Comparison of ENCODE assay signal across 26 mouse cellular contexts in genomic region chr12:101972230-101972629, GRCm38 (mm10). TPM values are rescaled to one million over a fixed set of nuclear protein-coding genes. Genes with fewer than 3 reads are reported as not detected.
DNase-seq lines count a peak whose midpoint lies in the region; ATAC-seq and TF ChIP-seq lines count a peak whose summit lies in the region.
"Had no signal": no experiment of that assay in that cellular context is flagged by ENCODE, and none has a peak within 500 bp of the region (broad histone marks: within the 10 kb centered on the region; RNA-seq: fewer than 3 reads in every experiment).

No protein-coding gene starts in this region.

- in situ Hi-C loops in ES-E14 (cut with MboI; ENCODE audit: low sequenced_read_pairs in 2 of 2, unreplicated experiment in 2 of 2), result no loop called here

- H3K9me3 ChIP-seq in megakaryocyte, embryonic 14.5 days, result no peaks in the 10 kb centered on the region
- H3K9me3 ChIP-seq in ES-E14 (ENCODE audit: control insufficient read depth, insufficient read depth, low read depth, low read length), result no peaks in the 10 kb centered on the region
- H3K9me3 ChIP-seq: embryonic facial prominence, embryonic 10.5 days; embryonic facial prominence, embryonic 13.5 days; forebrain, embryonic 12.5 days; forebrain, embryonic 15.5 days; G1E; hindbrain, embryonic 12.5 days; hindbrain, embryonic 15.5 days had no signal

- ATAC-seq in megakaryocyte, adult 5-6 weeks (ENCODE audit: poor library complexity, severe bottlenecking), result no peak
- ATAC-seq: CD4-positive, CD25-positive, alpha-beta regulatory T cell, adult 4 months; forebrain, embryonic 15.5 days had no signal

- peak overlapping the region; percentile 82 for H3K4me3 ChIP-seq in megakaryocyte, embryonic 14.5 days (replicated peaks)
- no peak overlapping the region for H3K4me3 ChIP-seq in ES-E14 (ENCODE audit: insufficient read depth in 1 of 2, low read depth in 1 of 2, low read length in 2 of 2, poor library complexity in 1 of 2, severe bottlenecking in 1 of 2)
- H3K4me3 ChIP-seq in left cerebral cortex, adult 2 months, result no peak overlapping the region
- H3K4me3 ChIP-seq: embryonic facial prominence, embryonic 10.5 days; embryonic facial prominence, embryonic 13.5 days; erythroblast, embryonic 14.5 days; forebrain, embryonic 12.5 days; forebrain, embryonic 15.5 days; heart, adult 2 months; hindbrain, embryonic 12.5 days; hindbrain, embryonic 15.5 days had no signal

- intact Hi-C loops in left cerebral cortex, adult 2 months (cut with DNase I), result no loop called here

- no peaks in the 10 kb centered on the region for H3K27me3 ChIP-seq in megakaryocyte, embryonic 14.5 days (replicated peaks)
- H3K27me3 ChIP-seq: embryonic facial prominence, embryonic 13.5 days; forebrain, embryonic 12.5 days; forebrain, embryonic 15.5 days; hindbrain, embryonic 12.5 days; hindbrain, embryonic 15.5 days had no signal

- 0 out of 2 replicates have a peak overlapping the region, but pooled peaks have one; percentile 26 for H3K9ac ChIP-seq in ES-E14 (ENCODE audit: insufficient read depth, low read depth, low read length, poor library complexity, severe bottlenecking)
- H3K9ac ChIP-seq: embryonic facial prominence, embryonic 13.5 days; forebrain, embryonic 12.5 days; forebrain, embryonic 15.5 days; hindbrain, embryonic 12.5 days; hindbrain, embryonic 15.5 days had no signal

- H3K27ac ChIP-seq in ES-E14 (ENCODE audit: insufficient read depth, low read depth, low read length, poor library complexity, severe bottlenecking), result no peak overlapping the region
- no peak overlapping the region for H3K27ac ChIP-seq in left cerebral cortex, adult 2 months
- H3K27ac ChIP-seq: embryonic facial prominence, embryonic 10.5 days; embryonic facial prominence, embryonic 13.5 days; forebrain, embryonic 12.5 days; forebrain, embryonic 15.5 days; heart, adult 2 months; hindbrain, embryonic 12.5 days; hindbrain, embryonic 15.5 days had no signal

- peaks cover 59% of the 10 kb centered on the region for H3K36me3 ChIP-seq in megakaryocyte, embryonic 14.5 days (replicated peaks; ENCODE audit: low read length)
- peaks cover 8% of the 10 kb centered on the region for H3K36me3 ChIP-seq in ES-E14 (ENCODE audit: control insufficient read depth, insufficient read depth, low read length, poor library complexity, severe bottlenecking)

- DNase-seq in heart, adult 11 months, result peak; percentile 44
- no peak for DNase-seq in heart, adult 8-10 months (ENCODE audit: low spot score)
- DNase-seq in 3T3-L1 (ENCODE audit: low read depth, low spot score) (peak; percentile 13), ES-E14 (ENCODE audit: low read depth, low spot score) (no peak)
- DNase-seq in left cerebral cortex, adult 2 months (ENCODE audit: extremely low spot score in 1 of 2, low spot score in 2 of 2), result no peak
- no peak for DNase-seq in adrenal gland, postnatal 4 days (ENCODE audit: low spot score in 2 of 2)
- DNase-seq: adrenal gland, adult 2 months; adrenal gland, postnatal 14 days; cerebellum, adult 11-12 months; cerebellum, adult 8-10 months; cerebellum, postnatal 10 days; cerebellum, postnatal 36 days; embryo, embryonic 11 days; gastrocnemius, postnatal 25 days; heart, adult 2 months had no signal

- H3K4me1 ChIP-seq in megakaryocyte, embryonic 14.5 days, result peaks cover 49% of the 10 kb centered on the region
- peaks cover 0 to 4% of the 10 kb centered on the region in 2 experiments; a peak in 1 of 4 replicates for H3K4me1 ChIP-seq in ES-E14 (ENCODE audit: control insufficient read depth in 2 of 2, insufficient read depth in 2 of 2, low read length in 2 of 2, poor library complexity in 1 of 2)

- TF ChIP-seq CTCF in left cerebral cortex, adult 2 months (IDR thresholded peaks at IDR 0.05), result no peak

TF ChIP-seq in ES-E14, 5 proteins besides CTCF, POLR2A, EP300 and RAD21:
- 0 out of 2 replicates have a peak, but pooled peaks have one; percentile 59 for TF ChIP-seq MAFK (IDR thresholded peaks at IDR 0.05; ENCODE audit: insufficient read depth, low read depth, low read length)
- no peak for TF ChIP-seq ZNF384 (IDR thresholded peaks at IDR 0.05; ENCODE audit: low read depth, low read length)

RNA-seq across cellular contexts. Expression of gene Cpsf2, which starts 3.6 kb away (rescaled TPM):
- total RNA-seq in heart, adult 8-10 months (2022), result 10 to 100 TPM; 10.9 to 13.2 (median 12.1) TPM
- 2.3 and 4.4 TPM in 2 replicates for polyA plus RNA-seq in megakaryocyte, embryonic 14.5 days (2012; ENCODE audit: insufficient read depth, low replicate concordance)
- 28.0 and 29.3 TPM in 2 replicates for total RNA-seq in megakaryocyte, adult 5-6 weeks (2015)
- total RNA-seq in megakaryocyte, adult 5-6 weeks (2017), result 43.3 and 45.3 TPM in 2 replicates
- total RNA-seq in ES-E14 (2012; rRNA removed), result 26.9 and 30.5 TPM in 2 replicates
- total RNA-seq in left cerebral cortex, adult 2 months (2021), result 10 to 100 TPM; 24.6 to 27.6 TPM
- 10 to 100 TPM; 35.1 to 35.7 TPM for total RNA-seq in adrenal gland, postnatal 4 days (2021)

RNA-seq across cellular contexts. Expression of gene Atxn3, which starts 14.2 kb away (rescaled TPM):
- 1 to 10 TPM; 6.8 to 9.8 (median 9.2) TPM for total RNA-seq in heart, adult 8-10 months (2022)
- polyA plus RNA-seq in megakaryocyte, embryonic 14.5 days (2012; ENCODE audit: insufficient read depth, low replicate concordance), result 0.38 TPM in 1 of 2 replicates, not detected in the other
- 24.4 and 26.8 TPM in 2 replicates for total RNA-seq in megakaryocyte, adult 5-6 weeks (2015)
- total RNA-seq in megakaryocyte, adult 5-6 weeks (2017), result 51.3 and 53.4 TPM in 2 replicates
- total RNA-seq in ES-E14 (2012; rRNA removed), result 19.8 and 23.0 TPM in 2 replicates
- total RNA-seq in left cerebral cortex, adult 2 months (2021), result 10 to 100 TPM; 21.9 to 22.1 TPM
- 10 to 100 TPM; 19.3 to 20.3 TPM for total RNA-seq in adrenal gland, postnatal 4 days (2021)

RNA-seq across cellular contexts. Expression of gene Trip11, which starts 59.2 kb away (rescaled TPM):
- total RNA-seq in heart, adult 8-10 months (2022), result 10 to 100 TPM; 33.1 to 40.2 (median 37.6) TPM
- polyA plus RNA-seq in megakaryocyte, embryonic 14.5 days (2012; ENCODE audit: insufficient read depth, low replicate concordance), result 0.22 TPM in 1 of 2 replicates, not detected in the other
- 27.7 and 29.6 TPM in 2 replicates for total RNA-seq in megakaryocyte, adult 5-6 weeks (2015)
- total RNA-seq in megakaryocyte, adult 5-6 weeks (2017), result 33.8 and 39.6 TPM in 2 replicates
- 15.7 and 16.4 TPM in 2 replicates for total RNA-seq in ES-E14 (2012; rRNA removed)
- total RNA-seq in left cerebral cortex, adult 2 months (2021), result 10 to 100 TPM; 30.7 to 30.8 TPM
- total RNA-seq in adrenal gland, postnatal 4 days (2021), result 10 to 100 TPM; 32.0 to 36.9 TPM

Comparison
In these comparisons a context has a peak if more than half of its experiments do, and no peak if none do; other contexts are left out.
1. DNase-seq: peak in heart, adult 11 months (single experiment) and 3T3-L1 (single experiment); none in heart, adult 8-10 months (single experiment), ES-E14 (single experiment), left cerebral cortex, adult 2 months (0 of 2) and adrenal gland, postnatal 4 days (0 of 2).